ENCODE assay signal across 27 mouse cellular contexts in the genomic region with DNA sequence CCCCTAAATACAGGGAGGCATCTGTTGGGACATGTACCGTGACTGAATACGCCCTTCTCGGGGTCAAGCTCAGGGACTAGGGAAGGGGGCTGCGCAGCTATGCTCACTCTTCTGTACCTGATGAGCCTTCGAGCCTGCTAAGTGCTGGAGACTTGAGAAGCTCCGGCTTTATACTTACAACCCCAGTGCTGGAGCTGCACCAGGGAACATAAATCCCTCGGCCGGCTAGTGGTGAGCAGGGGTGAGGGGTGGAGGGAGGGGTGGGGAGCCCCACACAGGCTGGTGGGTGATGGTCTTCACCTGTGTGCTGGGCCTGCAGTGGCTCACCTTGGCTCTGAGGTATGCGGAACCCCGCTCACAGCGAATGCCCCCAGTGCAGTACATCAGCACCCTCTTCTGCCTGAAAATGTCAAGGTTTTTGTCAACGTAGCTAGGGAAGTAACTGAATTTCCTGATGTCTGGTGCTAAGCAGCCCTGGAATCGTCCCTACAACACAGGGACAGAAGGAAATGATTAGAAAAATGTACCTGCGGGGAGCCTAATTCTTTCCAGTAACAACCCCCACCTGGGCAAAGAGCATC. TPM values are rescaled to one million over a fixed set of nuclear protein-coding genes. Genes with fewer than 3 reads are reported as not detected.
DNase-seq lines count a peak whose midpoint lies in the region; ATAC-seq and TF ChIP-seq lines count a peak whose summit lies in the region.
"Had no signal": no experiment of that assay in that cellular context is flagged by ENCODE, and none has a peak within 500 bp of the region (broad histone marks: within the 10 kb centered on the region; RNA-seq: fewer than 3 reads in every experiment).

No protein-coding gene starts in this region.

- H3K27ac ChIP-seq in intestine, postnatal 0 days (ENCODE audit: low read depth, low read length): no peak overlapping the region
- no peak overlapping the region for H3K27ac ChIP-seq in intestine, embryonic 16.5 days (ENCODE audit: low read length)
- no peak overlapping the region for H3K27ac ChIP-seq in layer of hippocampus, adult 2 months
- H3K27ac ChIP-seq: forebrain, embryonic 13.5 days; heart, embryonic 10.5 days; hindbrain, embryonic 13.5 days; left cerebral cortex, adult 2 months; limb, embryonic 12.5 days; liver, embryonic 15.5 days; midbrain, embryonic 15.5 days; neural tube, embryonic 15.5 days; stomach, embryonic 15.5 days had no signal

- H3K4me3 ChIP-seq in intestine, postnatal 0 days (ENCODE audit: low read depth, low read length): no peak overlapping the region
- H3K4me3 ChIP-seq in intestine, embryonic 16.5 days (ENCODE audit: low read length): no peak overlapping the region
- H3K4me3 ChIP-seq in layer of hippocampus, adult 2 months: no peak overlapping the region
- H3K4me3 ChIP-seq: erythroblast, embryonic 14.5 days; forebrain, embryonic 13.5 days; heart, embryonic 10.5 days; hindbrain, embryonic 13.5 days; left cerebral cortex, adult 2 months; limb, embryonic 12.5 days; liver, embryonic 15.5 days; midbrain, embryonic 15.5 days; neural tube, embryonic 15.5 days; stomach, embryonic 15.5 days had no signal

- H3K4me2 ChIP-seq in intestine, postnatal 0 days (replicated peaks; ENCODE audit: low read depth): no peak overlapping the region
- no peak overlapping the region for H3K4me2 ChIP-seq in intestine, embryonic 16.5 days (ENCODE audit: low read depth, low read length)
- H3K4me2 ChIP-seq: forebrain, embryonic 13.5 days; hindbrain, embryonic 13.5 days; limb, embryonic 12.5 days; liver, embryonic 15.5 days; lung, embryonic 14.5 days; midbrain, embryonic 15.5 days; neural tube, embryonic 15.5 days; stomach, embryonic 15.5 days had no signal

- no peak overlapping the region for H3K9ac ChIP-seq in intestine, postnatal 0 days (ENCODE audit: low read depth, low read length)
- H3K9ac ChIP-seq in intestine, embryonic 16.5 days (ENCODE audit: low read depth, low read length): no peak overlapping the region
- H3K9ac ChIP-seq: forebrain, embryonic 13.5 days; hindbrain, embryonic 13.5 days; limb, embryonic 12.5 days; liver, embryonic 15.5 days; lung, embryonic 14.5 days; midbrain, embryonic 15.5 days; neural tube, embryonic 15.5 days; stomach, embryonic 15.5 days had no signal

- TF ChIP-seq CTCF in intestine, postnatal 0 days (IDR thresholded peaks at IDR 0.05; ENCODE audit: low read depth): peak; percentile 5; the same call in 1 of the 2 replicates
- TF ChIP-seq CTCF in layer of hippocampus, adult 2 months (conservative IDR thresholded peaks at IDR 0.05): peak; percentile 39

- H3K27me3 ChIP-seq in intestine, postnatal 0 days (replicated peaks; ENCODE audit: control insufficient read depth, insufficient read depth, low read length): no peaks in the 10 kb centered on the region
- no peaks in the 10 kb centered on the region for H3K27me3 ChIP-seq in intestine, embryonic 16.5 days (replicated peaks; ENCODE audit: control insufficient read depth, insufficient read depth, low read length)
- H3K27me3 ChIP-seq: forebrain, embryonic 13.5 days; hindbrain, embryonic 13.5 days; limb, embryonic 12.5 days; liver, embryonic 15.5 days; midbrain, embryonic 15.5 days; neural tube, embryonic 15.5 days; stomach, embryonic 15.5 days had no signal

- peaks cover 70% of the 10 kb centered on the region for H3K36me3 ChIP-seq in intestine, postnatal 0 days (ENCODE audit: control insufficient read depth, insufficient read depth)
- H3K36me3 ChIP-seq in intestine, embryonic 16.5 days (ENCODE audit: control insufficient read depth, insufficient read depth, low read length): peaks cover 23% of the 10 kb centered on the region

- 94% methylated on average over 14 of the region's 14 CpGs for WGBS in intestine, postnatal 0 days
- WGBS in intestine, embryonic 16.5 days: 91% methylated on average over 14 of the region's 14 CpGs

- peak; percentile 45 for DNase-seq in adrenal gland, postnatal 14 days
- DNase-seq in adrenal gland, postnatal 25 days: no peak
- DNase-seq in layer of hippocampus, adult 2 months (ENCODE audit: low spot score in 2 of 2): no peak
- no peak for DNase-seq in layer of hippocampus, adult 9-11 months
- no peak for DNase-seq in left cerebral cortex, adult 18-20 months (ENCODE audit: low spot score in 2 of 2)
- DNase-seq: cerebellum, adult 11 months; cerebellum, adult 9-11 months; gastrocnemius, postnatal 14 days; heart, postnatal 36 days; kidney, adult 8-10 months; lung, embryonic 14.5 days; lung, postnatal 14 days; right cerebral cortex, postnatal 25 days; thymus, postnatal 14 days had no signal

- no peaks in the 10 kb centered on the region for H3K4me1 ChIP-seq in intestine, postnatal 0 days (replicated peaks; ENCODE audit: control insufficient read depth, insufficient read depth, low read length)
- H3K4me1 ChIP-seq in intestine, embryonic 16.5 days (ENCODE audit: control insufficient read depth, insufficient read depth, low read length): no peaks in the 10 kb centered on the region
- H3K4me1 ChIP-seq: forebrain, embryonic 13.5 days; hindbrain, embryonic 13.5 days; limb, embryonic 12.5 days; liver, embryonic 15.5 days; midbrain, embryonic 15.5 days; neural tube, embryonic 15.5 days; stomach, embryonic 15.5 days had no signal

- no peak for ATAC-seq in intestine, postnatal 0 days
- ATAC-seq in intestine, embryonic 16.5 days: no peak
- ATAC-seq: CD4-positive, CD25-positive, alpha-beta regulatory T cell, adult 4 months; forebrain, embryonic 13.5 days; midbrain, embryonic 15.5 days had no signal

- no peaks in the 10 kb centered on the region for H3K9me3 ChIP-seq in intestine, postnatal 0 days (ENCODE audit: control insufficient read depth)
- no peaks in the 10 kb centered on the region for H3K9me3 ChIP-seq in intestine, embryonic 16.5 days (ENCODE audit: control insufficient read depth, low read length)
- H3K9me3 ChIP-seq: forebrain, embryonic 13.5 days; heart, embryonic 10.5 days; hindbrain, embryonic 13.5 days; limb, embryonic 12.5 days; liver, embryonic 15.5 days; midbrain, embryonic 15.5 days; neural tube, embryonic 15.5 days; stomach, embryonic 15.5 days had no signal

RNA-seq across cellular contexts. Expression of gene Ncbp1, which starts 18.8 kb away (rescaled TPM):
- 47.5 and 50.8 TPM in 2 replicates for total RNA-seq in adrenal gland, postnatal 14 days (2021)
- 49.4 and 51.9 TPM in 2 replicates for total RNA-seq in adrenal gland, postnatal 25 days (2021)
- 21.1 and 21.7 TPM in 2 replicates for polyA plus RNA-seq in intestine, postnatal 0 days (2015; fragmentation: Nextera tagmentation; extraction: Ambion mirVana)
- 57.4 and 63.0 TPM in 2 replicates for polyA plus RNA-seq in intestine, embryonic 16.5 days (2015; fragmentation: Nextera tagmentation; extraction: Ambion mirVana)
- total RNA-seq in layer of hippocampus, adult 2 months (2021): 10 to 100 TPM; 57.1 to 57.2 TPM
- total RNA-seq in left cerebral cortex, adult 18-20 months (2021): 10 to 100 TPM; 43.2 to 50.0 TPM

RNA-seq across cellular contexts. Expression of gene Tstd2, which starts 18.9 kb away (rescaled TPM):
- total RNA-seq in adrenal gland, postnatal 14 days (2021): 27.5 and 28.3 TPM in 2 replicates
- 32.7 and 34.7 TPM in 2 replicates for total RNA-seq in adrenal gland, postnatal 25 days (2021)
- 10.4 and 13.9 TPM in 2 replicates for polyA plus RNA-seq in intestine, postnatal 0 days (2015; fragmentation: Nextera tagmentation; extraction: Ambion mirVana)
- 21.5 and 25.3 TPM in 2 replicates for polyA plus RNA-seq in intestine, embryonic 16.5 days (2015; fragmentation: Nextera tagmentation; extraction: Ambion mirVana)
- 10 to 100 TPM; 15.6 to 18.8 TPM for total RNA-seq in layer of hippocampus, adult 2 months (2021)
- total RNA-seq in left cerebral cortex, adult 18-20 months (2021): 10 to 100 TPM; 14.5 to 18.5 TPM
